Mouse (Mus musculus) erythroblast, embryonic 14.5 days (primary cell): ENCODE data around the gene Tgds. TPM values are rescaled to one million over a fixed set of nuclear protein-coding genes. Genes with fewer than 3 reads are reported as not detected.
"Not testable (repeated sequence)": the region's sequence is repeated elsewhere in the genome, so short reads cannot be mapped to it uniquely, and the experiment has no call there.

Experiments
- H3K27me3 ChIP-seq: 2 replicates; pipeline ENCODE4 v1.6.1; 2012; ENCODE audit warnings: inconsistent platforms; ENCODE audit not compliant: control insufficient read depth
- H3K36me3 ChIP-seq: 2 replicates; pipeline ENCODE4 v1.6.1; 2012; ENCODE audit warnings: mild to moderate bottlenecking, inconsistent platforms; ENCODE audit not compliant: control insufficient read depth
- H3K4me1 ChIP-seq: 2 replicates; pipeline ENCODE4 v1.6.1; 2012; ENCODE audit warnings: inconsistent platforms; ENCODE audit not compliant: control insufficient read depth
- H3K4me3 ChIP-seq: replicated peaks from 2 replicates; pipeline ENCODE3; 2012; ENCODE audit warnings: moderate library complexity, mild to moderate bottlenecking, inconsistent platforms
- H3K9me3 ChIP-seq: 2 replicates; pipeline ENCODE4 v1.6.1; 2012; ENCODE audit warnings: low read length, inconsistent platforms, mixed read lengths; ENCODE audit not compliant: control insufficient read depth
- GATA1 ChIP-seq: IDR thresholded peaks from 2 replicates; pipeline ENCODE4 v1.6.1; 2012; ENCODE audit warnings: low read length, inconsistent platforms, mixed read lengths
- TAL1 ChIP-seq: IDR thresholded peaks from 3 replicates; pipeline ENCODE4 v1.6.1; 2012; ENCODE audit warnings: low read length, inconsistent platforms, mixed read lengths
- polyA plus RNA-seq: library from polyadenylated mRNA; stranded (reverse); fragments of >175 nt; gene quantifications from 2 replicates; pipeline ENCODE4 v1.2.3, GENCODE M21; 2012

The Tgds gene
- polyA plus RNA-seq, 1 experiment: not detected

DNA sequence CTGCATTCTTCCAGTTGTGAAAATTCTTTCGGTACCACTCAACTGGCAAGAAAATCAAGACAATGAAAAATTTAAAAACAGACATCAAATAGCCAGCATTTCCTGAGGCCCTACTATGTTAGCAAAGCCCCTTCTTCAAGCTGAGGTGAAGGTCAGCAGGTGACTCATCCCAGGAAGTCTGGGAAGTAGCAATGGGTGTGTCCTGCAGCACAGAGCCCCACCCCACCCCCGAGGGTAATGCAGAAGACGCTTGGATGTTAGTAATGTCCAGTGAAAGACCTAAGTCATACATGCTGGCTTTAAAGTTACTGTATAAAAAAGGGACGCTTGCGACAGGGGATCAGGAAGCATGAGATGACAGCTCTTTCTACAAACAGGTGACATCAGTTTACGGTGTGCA lies 19.4 kb downstream of the Tgds start:
- TF ChIP-seq GATA1: no peak
- TF ChIP-seq TAL1: no peak
- Histone ChIP-seq H3K27me3 (no peaks in the 10 kb centered on the region), H3K4me1 (peaks cover 8% of the 10 kb centered on the region), H3K4me3 (no peak overlapping the region), H3K36me3 (peaks cover 63% of the 10 kb centered on the region), H3K9me3 (no peaks in the 10 kb centered on the region)

DNA sequence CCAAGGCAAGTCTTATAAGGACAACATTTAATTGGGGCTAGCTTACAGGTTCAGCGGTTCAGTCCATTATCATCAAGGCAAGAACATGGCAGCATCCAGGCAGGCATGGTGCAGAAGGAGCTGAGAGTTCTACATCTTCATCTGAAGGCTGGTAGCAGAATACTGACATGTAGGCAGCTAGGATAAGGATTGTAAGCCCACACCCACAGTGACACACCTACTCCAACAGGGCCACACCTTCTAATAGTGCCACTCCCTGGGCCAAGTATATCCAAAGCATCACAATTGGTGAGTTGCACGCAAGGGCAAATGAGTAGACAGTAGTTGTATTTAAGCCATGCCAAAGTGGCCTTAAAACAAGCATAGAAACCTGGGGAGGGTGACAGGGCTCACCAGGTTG lies 25.1 kb downstream of the Tgds start:
- H3K4me3 ChIP-seq, H3K27me3 ChIP-seq, H3K9me3 ChIP-seq: not testable (repeated sequence)
- Histone ChIP-seq H3K36me3 (peaks cover 14% of the 10 kb centered on the region), H3K4me1 (peaks cover 21% of the 10 kb centered on the region)

DNA sequence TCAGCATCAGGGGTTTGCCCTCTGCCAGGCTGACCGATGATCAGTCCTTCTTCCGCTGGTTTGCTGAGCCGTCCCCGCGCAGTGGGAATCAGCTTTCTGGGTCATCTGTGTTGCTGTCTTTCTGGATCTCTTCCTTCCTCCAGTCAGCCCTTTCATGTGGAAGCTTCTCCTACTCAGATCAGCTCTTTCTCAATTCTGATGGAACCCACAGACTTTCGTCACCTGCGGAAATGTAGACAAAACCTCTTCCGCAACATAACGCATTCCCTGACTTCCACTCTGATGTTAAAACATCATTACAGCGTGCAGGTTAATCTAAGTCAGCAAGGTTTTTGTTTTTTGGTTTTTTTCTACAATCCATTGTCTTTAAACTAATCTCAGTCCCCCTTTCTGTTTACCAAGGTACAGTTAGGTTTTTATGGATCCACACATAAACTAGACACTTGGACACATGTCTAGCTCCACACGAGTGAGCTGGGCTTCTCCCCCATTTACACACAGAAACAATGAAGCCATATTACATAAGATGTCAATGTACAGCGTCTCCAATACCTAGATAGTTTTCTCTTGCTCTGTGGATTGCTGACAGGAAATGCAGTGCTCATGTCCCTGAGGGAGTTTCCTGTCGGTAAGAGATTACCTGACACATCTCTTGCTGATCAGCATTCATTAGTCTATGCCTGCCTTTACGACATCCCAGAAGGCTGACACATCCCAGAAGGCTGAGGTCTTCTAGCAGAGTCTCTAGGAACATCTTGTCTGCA lies 31.1 kb downstream of the Tgds start:
- TF ChIP-seq TAL1 (no peak), GATA1 (no peak)
- no peaks in the 10 kb centered on the region for H3K9me3 ChIP-seq
- no peak overlapping the region for H3K4me3 ChIP-seq
- no peaks in the 10 kb centered on the region for H3K27me3 ChIP-seq
- peaks cover 3% of the 10 kb centered on the region for H3K4me1 ChIP-seq
- H3K36me3 ChIP-seq: no peaks in the 10 kb centered on the region

DNA sequence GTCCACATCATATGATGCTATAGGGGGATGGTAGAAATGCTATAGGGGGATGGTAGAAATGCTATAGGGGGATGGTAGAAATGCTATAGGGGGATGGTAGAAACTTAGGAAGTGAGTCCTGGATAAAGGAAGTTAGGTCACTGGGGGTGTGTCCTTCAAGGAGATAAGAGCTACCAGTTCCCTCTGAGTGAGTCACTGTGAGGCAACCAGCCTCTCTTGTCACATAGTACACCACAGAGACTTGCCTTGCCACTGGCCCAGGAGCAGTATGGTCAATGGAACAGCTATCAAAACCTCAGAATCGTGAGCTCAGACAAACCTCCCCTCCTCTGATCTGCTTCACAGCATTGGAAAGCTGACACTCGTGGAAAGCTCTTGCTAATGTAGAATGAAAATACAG lies 34.3 kb downstream of the Tgds start:
- H3K4me1 ChIP-seq: peaks cover 3% of the 10 kb centered on the region
- no peaks in the 10 kb centered on the region for H3K27me3 ChIP-seq
- no peak overlapping the region for H3K4me3 ChIP-seq
- no peak for TF ChIP-seq GATA1
- no peak for TF ChIP-seq TAL1
- no peaks in the 10 kb centered on the region for H3K9me3 ChIP-seq
- no peaks in the 10 kb centered on the region for H3K36me3 ChIP-seq

DNA sequence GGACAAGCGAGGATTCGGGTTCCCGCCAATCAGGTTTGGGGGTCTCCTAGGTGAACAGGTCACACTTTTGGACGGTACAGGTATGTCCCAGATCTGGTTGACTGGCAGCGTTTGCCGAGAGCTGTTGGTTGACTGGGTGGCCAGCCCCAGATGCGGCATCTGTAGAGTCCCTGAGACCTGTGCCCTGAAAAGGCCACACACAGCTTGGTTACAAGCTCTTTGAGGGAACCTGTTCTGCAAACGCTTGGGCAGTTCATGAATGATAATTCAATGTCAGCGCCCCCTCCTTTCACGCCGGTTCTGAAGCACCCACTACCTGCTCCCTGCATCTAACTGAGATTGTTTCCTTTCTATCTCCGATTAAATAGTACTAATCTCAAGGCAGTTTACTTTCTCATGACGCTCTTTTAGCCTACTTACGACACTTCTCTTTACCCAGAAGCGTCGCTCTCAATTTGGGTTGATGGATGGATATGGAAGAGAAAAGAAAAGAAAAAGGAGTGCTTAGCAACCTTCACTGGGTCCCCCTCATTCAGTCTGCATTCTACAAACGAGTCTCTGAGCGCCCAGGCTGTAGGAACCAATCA lies 42.7 kb downstream of the Tgds start:
- H3K4me3 ChIP-seq: peak overlapping the region; percentile 77
- no peaks in the 10 kb centered on the region for H3K36me3 ChIP-seq
- no peak for TF ChIP-seq TAL1
- TF ChIP-seq GATA1: no peak
- H3K27me3 ChIP-seq: peaks cover 4% of the 10 kb centered on the region; the same call in 1 of the 2 replicates
- H3K4me1 ChIP-seq: peaks cover 17% of the 10 kb centered on the region
- H3K9me3 ChIP-seq: no peaks in the 10 kb centered on the region

DNA sequence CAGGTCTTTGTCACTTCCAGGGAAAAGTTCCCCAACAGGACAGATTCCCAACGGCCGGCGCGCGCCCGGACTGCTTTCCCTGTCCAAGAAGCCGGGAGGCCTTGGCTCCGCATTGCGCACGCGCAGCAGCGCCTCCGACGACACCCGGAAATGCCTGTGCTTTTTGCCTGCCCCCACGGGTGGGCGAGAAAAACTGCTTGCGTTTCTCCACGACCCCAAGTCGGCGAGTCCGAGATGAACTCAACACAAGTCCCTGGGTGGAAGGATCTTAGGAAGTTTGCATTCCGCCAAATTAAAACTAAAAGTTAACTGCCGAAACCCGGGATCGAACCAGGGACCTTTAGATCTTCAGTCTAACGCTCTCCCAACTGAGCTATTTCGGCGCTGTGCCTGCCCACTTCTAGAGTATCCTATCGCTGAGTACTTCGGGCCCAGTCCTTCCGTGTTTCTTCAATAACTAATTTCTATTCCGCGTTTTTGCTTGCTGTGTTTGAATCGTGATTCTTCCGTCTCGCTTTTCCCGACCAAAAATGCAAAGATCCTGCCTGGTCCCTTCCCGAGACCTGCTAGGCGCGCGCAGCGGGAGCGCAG lies 43.2 kb downstream of the Tgds start:
- Histone ChIP-seq H3K36me3 (no peaks in the 10 kb centered on the region), H3K27me3 (peaks cover 4% of the 10 kb centered on the region; the same call in 1 of the 2 replicates), H3K9me3 (no peaks in the 10 kb centered on the region), H3K4me1 (peaks cover 17% of the 10 kb centered on the region), H3K4me3 (peak overlapping the region; percentile 77)
- TF ChIP-seq GATA1 (no peak), TAL1 (no peak)

DNA sequence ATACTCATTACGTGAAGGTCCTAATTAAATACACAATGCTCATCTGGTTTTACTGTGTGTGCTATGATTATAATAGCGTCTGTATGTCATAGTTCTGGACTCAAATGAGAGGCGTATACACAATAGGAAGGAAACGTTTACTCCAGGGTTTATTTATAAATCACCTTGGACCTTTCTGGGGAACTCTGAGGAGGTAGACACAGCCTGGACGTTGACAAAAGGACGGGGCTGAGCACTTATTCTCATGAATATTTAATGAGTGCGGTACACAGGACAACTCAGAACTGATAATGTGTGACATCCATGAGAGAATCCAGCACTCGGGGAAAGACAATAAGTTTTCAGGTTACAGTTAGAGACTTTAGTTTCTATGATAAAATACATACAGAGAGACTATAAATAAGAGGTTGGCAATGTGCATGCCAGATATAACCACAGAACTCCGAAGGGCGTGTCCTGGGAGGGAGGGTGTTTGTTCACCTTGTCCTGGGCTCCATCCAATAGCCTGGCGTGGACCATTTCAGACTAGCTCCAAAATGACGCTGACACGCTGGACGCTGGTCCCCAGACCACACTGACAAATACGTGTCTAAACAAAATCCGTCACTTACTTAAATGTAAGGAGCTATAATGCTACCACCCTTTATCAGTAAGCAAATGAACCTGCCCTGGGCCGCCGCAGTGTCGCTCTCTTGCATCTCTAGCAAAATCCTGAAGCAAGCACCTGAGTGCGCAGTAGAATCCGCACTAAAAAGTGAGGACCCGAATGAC lies 43.9 kb downstream of the Tgds start:
- Histone ChIP-seq H3K9me3 (no peaks in the 10 kb centered on the region), H3K36me3 (no peaks in the 10 kb centered on the region), H3K4me3 (peak overlapping the region; percentile 77), H3K4me1 (peaks cover 17% of the 10 kb centered on the region), H3K27me3 (peaks cover 4% of the 10 kb centered on the region; the same call in 1 of the 2 replicates)
- TF ChIP-seq TAL1: no peak

DNA sequence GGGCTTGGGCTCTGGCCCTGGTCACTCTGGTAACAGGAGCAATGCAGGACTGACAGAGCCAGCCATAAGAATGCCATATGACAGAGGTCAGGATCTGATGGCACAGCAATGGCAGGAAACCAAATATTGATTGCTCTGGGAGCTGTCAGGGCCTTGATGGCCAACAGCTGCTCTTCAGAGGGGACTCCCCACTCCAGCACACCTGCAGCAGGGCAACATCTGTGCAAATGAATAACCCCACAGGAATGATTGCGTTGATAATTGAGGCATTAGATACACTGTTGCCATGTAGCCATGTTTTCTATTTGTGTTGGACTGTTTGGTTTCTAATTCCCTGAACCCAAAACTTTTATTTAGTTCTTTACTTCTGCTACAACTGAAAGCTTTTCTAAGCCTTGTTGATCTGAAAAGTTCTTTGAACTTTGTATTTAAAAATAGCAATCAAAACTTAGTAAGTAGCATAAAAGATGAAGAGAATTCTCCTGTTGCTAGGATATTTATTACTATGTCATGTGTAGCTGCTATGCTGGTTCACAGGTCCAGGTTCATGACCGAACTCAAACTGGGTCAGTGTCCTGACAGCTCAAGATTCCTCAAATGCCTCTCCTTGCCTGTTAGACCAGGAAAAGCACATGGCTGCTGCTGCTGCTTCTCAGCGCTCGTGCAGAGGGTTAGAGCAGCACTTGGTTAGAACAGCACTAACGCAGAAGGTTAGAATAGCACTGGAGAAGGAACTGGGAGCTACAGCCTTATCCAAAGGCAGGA lies 46.1 kb downstream of the Tgds start:
- Histone ChIP-seq H3K4me3 (no peak overlapping the region), H3K27me3 (peaks cover 4% of the 10 kb centered on the region; the same call in 1 of the 2 replicates), H3K36me3 (no peaks in the 10 kb centered on the region), H3K4me1 (peaks cover 17% of the 10 kb centered on the region), H3K9me3 (no peaks in the 10 kb centered on the region)
- no peak for TF ChIP-seq GATA1
- no peak for TF ChIP-seq TAL1

DNA sequence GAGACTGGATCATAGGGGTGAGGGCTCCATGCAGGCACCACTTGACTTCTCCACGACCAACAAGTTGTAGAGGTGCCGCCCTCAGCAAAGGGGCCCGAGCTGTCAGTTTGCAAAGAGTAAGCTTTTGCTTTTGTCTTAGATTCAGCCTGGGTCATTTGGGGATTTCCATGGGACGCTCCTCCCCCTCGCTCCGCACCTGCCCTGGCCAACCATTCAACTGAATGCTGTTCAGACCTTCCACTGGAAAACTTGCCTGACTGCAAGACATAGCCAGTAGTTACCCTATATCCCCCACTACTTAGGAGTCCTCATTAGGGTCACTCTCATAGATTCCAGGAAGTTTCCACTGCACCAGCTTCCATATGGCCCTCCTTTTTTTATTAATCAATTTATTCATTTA lies 48.7 kb downstream of the Tgds start:
- no peak for TF ChIP-seq GATA1
- no peak for TF ChIP-seq TAL1
- Histone ChIP-seq H3K4me3 (no peak overlapping the region), H3K9me3 (no peaks in the 10 kb centered on the region), H3K4me1 (peaks cover 6% of the 10 kb centered on the region), H3K36me3 (no peaks in the 10 kb centered on the region), H3K27me3 (no peaks in the 10 kb centered on the region)
